Mouse (Mus musculus) spleen, adult 2 months (tissue): ENCODE measurements at regions not wholly inside any gene's neighbourhood (a gene's known extent, or its start where the extent isn't known, plus 50 kb on each side); places are given as distances from the start of the nearest gene placed in this dataset.

Experiments used
- CTCF ChIP-seq: fragments of 200-500 bp; IDR thresholded peaks from 2 replicates; pipeline ENCODE4 v1.5.1; 2011; ENCODE audit warnings: mild to moderate bottlenecking, inconsistent platforms; ENCODE audit not compliant: insufficient read depth, insufficient read length, insufficient replicate concordance; ENCODE audit errors: extremely low read depth
- POLR2A ChIP-seq: fragments of 200-500 bp; IDR thresholded peaks from 2 replicates; pipeline ENCODE4 v1.6.1; 2011; ENCODE audit warnings: low read depth, low read length, inconsistent platforms

- TF ChIP-seq CTCF = no peak
- no peak for TF ChIP-seq POLR2A
These were observed 63.4 kb upstream of the Med14 start for GRCm38 (mm10) chrX:12825262-12825661.
